Mouse (Mus musculus) lung, embryonic 14.5 days (tissue): Measurements from ENCODE around the gene Klhl10. TPM values are rescaled to one million over a fixed set of nuclear protein-coding genes. Genes with fewer than 3 reads are reported as not detected.
A peak's percentile ranks its signal among the peaks of the same experiment; 100 is the strongest.

ENCODE experiments used
- ATAC-seq: fragments of 200-750 bp; cut with Nextera tagmentation; 2 replicates; pipeline ENCODE4 v1.8.0; 2017; ENCODE audit warnings: mild to moderate bottlenecking, moderate TSS enrichment, moderate library complexity; ENCODE audit not compliant: insufficient read depth
- DNase-seq: peaks from one replicate; pipeline ENCODE4 v3.0.0-alpha.2; 2015
- H3K27ac ChIP-seq: fragments of 300-500 bp; sonication (generic); 2 replicates; pipeline ENCODE4 v1.5.1; 2014; ENCODE audit warnings: low read depth, mild to moderate bottlenecking, moderate library complexity
- H3K27me3 ChIP-seq: fragments of 300-500 bp; sonication (generic); 2 replicates; pipeline ENCODE4 v1.6.1; 2014; ENCODE audit warnings: low read length, control low read depth; ENCODE audit not compliant: insufficient read depth
- H3K36me3 ChIP-seq: fragments of 300-500 bp; sonication (generic); 2 replicates; pipeline ENCODE4 v1.6.1; 2014; ENCODE audit warnings: control low read depth; ENCODE audit not compliant: insufficient read depth
- H3K4me1 ChIP-seq: fragments of 300-500 bp; sonication (generic); 2 replicates; pipeline ENCODE4 v1.6.1; 2014; ENCODE audit warnings: antibody characterized with exemption, control low read depth; ENCODE audit not compliant: insufficient read depth
- H3K4me2 ChIP-seq: fragments of 300-500 bp; sonication (generic); 2 replicates; pipeline ENCODE4 v1.6.1; 2014; ENCODE audit warnings: mild to moderate bottlenecking
- H3K4me3 ChIP-seq: fragments of 300-500 bp; sonication (generic); 2 replicates; pipeline ENCODE4 v1.5.1; 2014; ENCODE audit warnings: low read depth, low read length
- H3K9ac ChIP-seq: fragments of 300-500 bp; sonication (generic); 2 replicates; pipeline ENCODE4 v1.6.1; 2014
- H3K9me3 ChIP-seq: fragments of 300-500 bp; sonication (generic); 2 replicates; pipeline ENCODE4 v1.6.1; 2016; ENCODE audit warnings: low read depth, low read length, control low read depth
- CTCF ChIP-seq: IDR thresholded peaks from 2 replicates; pipeline ENCODE4 v1.5.1; 2016; ENCODE audit warnings: antibody characterized with exemption, low read depth
- WGBS: fragments of 180-500 bp; shearing (Covaris S2); extraction: QIAGEN DNeasy Blood & Tissue Kit; methylation state at CpG from one replicate; pipeline ENCODE4 v1.1.7; 2014; 5-methylcytosine and 5-hydroxymethylcytosine counted together
- polyA plus RNA-seq: library from polyadenylated mRNA; unstranded; fragments of >200 nt; fragmentation: Nextera tagmentation; extraction: Ambion mirVana; gene quantifications from 2 replicates; pipeline ENCODE4 v1.2.1, GENCODE M21; 2014

Klhl10 gene
- polyA plus RNA-seq, 1 experiment from 2014 or later, result 0.24 TPM

- peak; percentile 83 for TF ChIP-seq CTCF
- no peak overlapping the region for H3K27ac ChIP-seq
- H3K4me1 ChIP-seq, result peaks cover 22% of the 10 kb centered on the region
- no peaks in the 10 kb centered on the region for H3K27me3 ChIP-seq
- no peak overlapping the region for H3K4me3 ChIP-seq
- H3K9ac ChIP-seq, result no peak overlapping the region
- H3K36me3 ChIP-seq, result peaks cover 47% of the 10 kb centered on the region
- H3K9me3 ChIP-seq, result no peaks in the 10 kb centered on the region
- 33% methylated on average over 10 of the region's 10 CpGs for WGBS
- DNase-seq (peak; percentile 88), ATAC-seq (peak; percentile 25; the same call in 1 of the 2 replicates)
- no peak overlapping the region for H3K4me2 ChIP-seq
These were observed 33.5 kb upstream of the Klhl10 start for GRCm38 (mm10) chr11:100408076-100408834.

- H3K27ac ChIP-seq, result no peak overlapping the region
- 91% methylated on average over 12 of the region's 12 CpGs for WGBS
- H3K4me3 ChIP-seq, result no peak overlapping the region
These were observed 32.8 kb upstream of the Klhl10 start for GRCm38 (mm10) chr11:100408835-100409462.

GRCm38 (mm10) chr11:100409686-100410085 lies 32.0 kb upstream of the Klhl10 start:
- H3K27ac ChIP-seq, result no peak overlapping the region
- no peak overlapping the region for H3K9ac ChIP-seq
- no peak for ATAC-seq
- no peaks in the 10 kb centered on the region for H3K9me3 ChIP-seq
- H3K4me3 ChIP-seq, result no peak overlapping the region
- H3K36me3 ChIP-seq, result peaks cover 47% of the 10 kb centered on the region
- DNase-seq, result no peak
- H3K4me2 ChIP-seq, result no peak overlapping the region
- 65% methylated on average over 3 of the region's 3 CpGs for WGBS
- peaks cover 13% of the 10 kb centered on the region for H3K4me1 ChIP-seq
- no peak for TF ChIP-seq CTCF
- no peaks in the 10 kb centered on the region for H3K27me3 ChIP-seq

More at GRCm38 (mm10) chr11:100408835-100409462, 32.8 kb upstream of the Klhl10 start:
- TF ChIP-seq CTCF, result no peak
- Histone ChIP-seq H3K9ac (no peak overlapping the region), H3K27me3 (no peaks in the 10 kb centered on the region), H3K36me3 (peaks cover 47% of the 10 kb centered on the region), H3K4me1 (peaks cover 18% of the 10 kb centered on the region), H3K9me3 (no peaks in the 10 kb centered on the region), H3K4me2 (no peak overlapping the region)
- DNase-seq (no peak), ATAC-seq (no peak)

- ATAC-seq (no peak), DNase-seq (no peak)
- no peak for TF ChIP-seq CTCF
- Histone ChIP-seq H3K27me3 (no peaks in the 10 kb centered on the region), H3K4me2 (peak overlapping the region; percentile 86; the same call in 1 of the 2 replicates), H3K9me3 (no peaks in the 10 kb centered on the region), H3K27ac (no peak overlapping the region), H3K36me3 (peaks cover 47% of the 10 kb centered on the region), H3K4me3 (no peak overlapping the region), H3K4me1 (peaks cover 13% of the 10 kb centered on the region), H3K9ac (peak overlapping the region; percentile 29; the same call in 1 of the 2 replicates)
- 52% methylated on average over 11 of the region's 11 CpGs for WGBS
These were observed 30.0 kb upstream of the Klhl10 start for GRCm38 (mm10) chr11:100411736-100412135.

GRCm38 (mm10) chr11:100413541-100413940 lies 28.2 kb upstream of the Klhl10 start:
- Histone ChIP-seq H3K9me3 (no peaks in the 10 kb centered on the region), H3K4me3 (peak overlapping the region; percentile 73), H3K36me3 (peaks cover 36% of the 10 kb centered on the region), H3K4me2 (peak overlapping the region; percentile 86), H3K27me3 (no peaks in the 10 kb centered on the region), H3K4me1 (peaks cover 13% of the 10 kb centered on the region), H3K9ac (peak overlapping the region; percentile 83), H3K27ac (no peak overlapping the region)
- DNase-seq (no peak), ATAC-seq (no peak)
- WGBS, result 48% methylated on average over 11 of the region's 11 CpGs
- no peak for TF ChIP-seq CTCF

- peak; percentile 95 for DNase-seq
- Histone ChIP-seq H3K36me3 (peaks cover 28% of the 10 kb centered on the region), H3K9me3 (no peaks in the 10 kb centered on the region), H3K4me1 (peaks cover 13% of the 10 kb centered on the region), H3K4me2 (peak within 1 kb of the TSS; percentile 86), H3K27ac (peak within 1 kb of the TSS; percentile 97), H3K9ac (peak within 1 kb of the TSS; percentile 83), H3K4me3 (peak within 1 kb of the TSS; percentile 73), H3K27me3 (no peaks in the 10 kb centered on the region)
- TF ChIP-seq CTCF, result peak; percentile 59
- ATAC-seq, result peak; percentile 98
- WGBS, result under 1% methylated on average over 93 of the region's 93 CpGs
These were observed 27.4 kb upstream of the Klhl10 start, which contains the start of gene P3h4 for GRCm38 (mm10) chr11:100414021-100414913. P3h4 (minus strand) TSS chr11:100414836.
